Mouse (Mus musculus) splenic B cell, adult 2 months (primary cell): Measurements from ENCODE around the gene Cd68.
A peak's percentile ranks its signal among the peaks of the same experiment; 100 is the strongest.

Source experiments
- DNase-seq: peaks from one replicate; pipeline ENCODE4 v3.0.0-alpha.2; 2011; ENCODE audit warnings: low read depth, low spot score
- H3K27me3 ChIP-seq: 2 replicates; pipeline ENCODE4 v1.6.1; 2012; ENCODE audit warnings: mild to moderate bottlenecking, low read length, moderate library complexity, mixed read lengths; ENCODE audit not compliant: control insufficient read depth, poor library complexity, insufficient read depth, severe bottlenecking
- H3K36me3 ChIP-seq: 2 replicates; pipeline ENCODE4 v1.6.1; 2012; ENCODE audit warnings: mild to moderate bottlenecking, low read length, moderate library complexity, mixed read lengths; ENCODE audit not compliant: control insufficient read depth, poor library complexity, insufficient read depth, severe bottlenecking

Cd68 gene

DNA sequence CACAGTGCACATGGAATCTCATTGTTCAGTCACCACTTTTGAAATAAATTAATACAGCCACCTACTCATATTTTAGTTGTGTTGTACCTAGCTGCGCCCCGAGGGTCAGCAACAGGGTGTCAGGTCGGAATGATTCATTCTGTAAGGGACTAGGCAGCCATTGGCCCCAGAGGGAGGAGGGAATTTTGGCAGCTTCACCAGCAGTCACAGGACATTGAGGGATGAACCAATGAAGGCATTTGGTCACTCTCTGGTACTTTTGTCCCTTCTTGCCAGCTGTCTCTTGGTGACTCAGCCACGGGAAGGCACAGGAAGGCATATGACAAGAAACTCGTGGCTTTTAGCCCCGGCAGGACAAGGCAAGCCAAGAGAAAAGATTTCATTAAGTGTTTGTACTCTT lies 2.2 kb downstream of the Cd68 start:
- H3K27me3 ChIP-seq, result no peaks in the 10 kb centered on the region
- no peak for DNase-seq
- peaks cover 10% of the 10 kb centered on the region; the same call in 1 of the 2 replicates for H3K36me3 ChIP-seq

DNA sequence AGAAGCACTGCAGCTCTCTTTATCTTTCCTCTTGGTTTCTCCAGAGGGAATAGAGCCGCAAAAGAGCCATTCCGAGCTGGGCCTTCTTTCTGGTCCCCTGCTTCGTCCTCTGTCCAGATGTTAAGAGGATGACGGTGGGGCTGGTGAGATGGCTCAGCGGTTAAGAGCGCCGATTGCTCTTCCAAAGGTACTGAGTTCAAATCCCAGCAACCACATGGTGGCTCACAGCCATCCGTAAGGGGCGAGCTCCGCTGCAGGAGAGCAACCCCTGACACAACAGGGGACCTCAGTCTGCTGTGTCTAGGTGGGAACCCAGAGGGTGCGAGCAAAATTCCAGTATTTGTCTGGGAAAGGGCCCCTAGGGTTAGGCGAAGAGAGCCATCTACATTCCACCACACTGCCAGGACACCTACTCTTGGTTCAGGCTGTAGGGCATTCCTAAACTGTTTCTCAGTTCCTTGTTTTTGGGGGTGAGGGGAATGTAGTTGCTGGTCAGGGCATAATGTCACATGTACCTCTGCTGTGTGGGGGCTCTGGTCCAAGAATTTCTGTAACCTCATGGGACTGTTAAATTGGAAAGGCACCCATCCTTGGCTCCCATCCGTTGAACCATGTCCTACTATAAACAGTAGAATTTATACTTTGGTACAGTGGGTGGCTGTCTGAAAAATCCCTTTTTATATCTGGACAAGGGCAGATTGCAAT lies 2.8 kb downstream of the Cd68 start:
- no peak for DNase-seq
- Histone ChIP-seq H3K36me3 (peaks cover 10% of the 10 kb centered on the region; the same call in 1 of the 2 replicates), H3K27me3 (no peaks in the 10 kb centered on the region)

DNA sequence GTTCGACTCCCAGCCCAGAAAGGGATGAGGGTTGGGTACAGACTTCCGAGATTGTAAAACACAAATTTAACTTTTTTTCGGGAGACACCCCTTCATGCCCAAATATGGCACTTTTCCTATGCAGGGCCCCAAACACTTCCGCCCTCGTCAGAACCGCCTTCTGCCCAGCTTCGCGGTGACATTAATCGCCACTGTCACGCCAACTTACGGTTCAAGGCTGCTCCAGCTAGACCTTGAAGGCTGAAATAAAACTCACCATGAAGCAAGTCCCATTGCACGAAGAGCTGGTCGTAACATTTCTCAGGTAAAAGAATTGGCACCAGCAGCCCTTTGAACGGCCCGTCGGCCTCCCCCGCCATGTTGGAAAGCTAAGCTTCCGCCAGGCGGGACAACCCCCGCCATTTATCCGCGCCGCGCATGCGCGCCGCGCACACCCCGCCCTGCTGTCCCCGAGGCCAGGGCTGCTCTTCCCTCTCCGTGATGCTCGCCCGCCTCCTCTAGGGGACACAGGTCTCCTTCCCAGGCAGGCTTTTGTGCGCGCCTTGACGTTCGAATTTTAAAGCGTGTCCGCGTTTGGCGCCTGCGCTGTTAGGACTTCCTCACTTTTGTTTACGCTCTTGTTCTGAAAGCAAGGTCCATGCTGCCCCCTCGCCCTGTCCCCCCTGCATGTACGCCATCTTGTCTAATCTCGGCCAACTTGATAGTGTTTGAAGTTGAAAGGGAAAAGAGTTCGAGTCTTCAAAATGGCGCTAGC lies 3.6 kb downstream of the Cd68 start, which contains the start of gene Mpdu1:
Gene Mpdu1 (minus strand): TSS at position 430 of the 754 bp plus-strand sequence.
- peak; percentile 97 for DNase-seq
- Histone ChIP-seq H3K36me3 (peaks cover 4% of the 10 kb centered on the region; the same call in 1 of the 2 replicates), H3K27me3 (no peaks in the 10 kb centered on the region)

DNA sequence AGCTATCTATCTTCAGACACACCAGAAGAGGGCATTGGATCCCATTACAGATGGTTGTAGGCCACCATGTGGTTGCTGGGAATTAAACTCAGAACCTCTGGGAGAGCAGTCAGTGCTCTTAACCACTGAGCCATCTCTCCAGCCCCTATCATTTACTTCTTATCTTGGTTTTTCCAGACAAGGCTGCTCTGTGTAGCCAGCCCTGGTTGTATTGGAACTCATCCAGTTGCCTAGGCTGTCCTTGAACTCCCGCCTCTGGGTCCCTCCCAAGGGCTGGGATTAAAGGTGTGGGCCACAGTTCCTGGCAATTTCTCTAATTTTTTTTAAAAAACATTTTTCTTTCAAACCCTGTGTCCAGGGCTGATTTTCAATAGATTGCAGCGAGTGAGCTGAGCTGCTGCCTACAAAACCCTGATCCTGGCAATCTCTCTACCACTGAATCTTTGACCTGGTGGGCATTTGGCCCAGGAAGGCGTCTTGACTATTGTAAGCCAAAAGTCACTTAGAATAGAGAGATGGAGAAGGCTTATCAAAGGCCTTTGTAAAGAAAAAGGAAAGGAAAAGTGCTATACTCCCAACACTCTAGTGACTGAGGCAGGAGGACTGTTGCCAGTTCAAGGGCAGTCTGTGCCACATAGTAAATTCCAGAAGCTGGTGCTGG lies 4.6 kb downstream of the Cd68 start:
- Histone ChIP-seq H3K27me3 (no peaks in the 10 kb centered on the region), H3K36me3 (0 out of 2 replicates have a peak, but pooled peaks cover 4% of the 10 kb centered on the region)
- no peak for DNase-seq

DNA sequence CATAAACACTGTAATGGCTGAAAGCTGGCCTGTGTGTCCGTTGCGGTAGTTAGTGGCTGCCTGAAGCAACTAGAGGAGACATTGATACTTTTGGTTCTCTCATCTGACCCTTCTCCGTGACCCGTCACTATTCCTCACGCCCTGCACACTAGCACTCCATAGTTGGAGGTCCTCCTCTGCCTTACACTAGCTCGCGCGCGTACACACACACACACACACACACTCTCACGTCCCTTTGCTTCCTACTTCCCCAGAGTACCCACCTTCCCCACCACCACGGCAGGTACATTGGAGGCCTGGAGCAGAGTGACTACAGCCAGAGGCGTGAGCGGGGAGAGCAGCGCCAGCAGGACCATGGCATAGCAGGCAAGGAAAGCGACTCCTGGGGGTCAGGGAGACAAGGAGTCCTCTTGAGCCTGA lies 8.5 kb downstream of the Cd68 start:
- H3K36me3 ChIP-seq, result no peaks in the 10 kb centered on the region; the same call in 1 of the 2 replicates
- H3K27me3 ChIP-seq, result no peaks in the 10 kb centered on the region
- DNase-seq, result no peak

DNA sequence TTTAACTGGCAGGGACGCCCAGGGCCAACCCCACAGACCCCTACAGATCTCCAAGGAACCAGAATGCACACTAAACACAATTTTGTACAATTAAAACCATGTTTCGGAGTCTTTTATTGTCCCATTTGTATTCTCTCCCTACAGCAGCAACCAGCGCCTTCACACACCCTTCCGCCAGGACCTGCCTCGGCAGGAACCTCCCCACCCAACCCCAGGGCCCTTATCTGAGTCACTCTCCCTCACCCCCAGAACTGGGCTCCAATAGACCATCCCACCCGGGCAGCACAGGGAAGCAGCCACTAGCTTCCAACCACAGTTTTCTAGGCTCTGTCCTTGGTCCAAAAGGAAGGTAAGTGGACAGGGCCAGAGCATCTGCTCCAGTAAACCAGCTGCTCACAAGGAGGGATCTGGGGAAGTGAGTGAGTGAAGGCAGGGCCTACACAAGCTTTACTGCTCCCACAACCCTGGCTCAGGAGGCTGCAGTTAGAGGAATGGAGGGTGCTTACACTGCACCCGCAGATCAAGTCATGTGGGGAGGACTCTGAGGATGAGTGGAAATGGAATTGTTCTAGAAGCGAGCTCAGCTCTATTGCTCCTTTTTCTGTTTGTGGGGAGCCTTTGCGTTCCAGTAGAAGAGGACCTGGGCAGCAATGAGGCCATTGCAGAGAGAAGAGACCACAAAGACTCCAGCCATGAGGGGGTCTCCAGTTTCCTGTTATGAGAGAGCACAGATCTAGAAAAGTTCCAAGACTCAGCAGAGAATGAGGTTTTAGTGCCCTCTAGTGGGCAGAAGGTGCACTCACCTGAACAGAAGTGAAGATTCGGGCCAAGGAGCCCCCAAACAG lies 9.1 kb downstream of the Cd68 start:
- Histone ChIP-seq H3K36me3 (peaks cover 2% of the 10 kb centered on the region), H3K27me3 (no peaks in the 10 kb centered on the region)
- DNase-seq, result peak; percentile 79

DNA sequence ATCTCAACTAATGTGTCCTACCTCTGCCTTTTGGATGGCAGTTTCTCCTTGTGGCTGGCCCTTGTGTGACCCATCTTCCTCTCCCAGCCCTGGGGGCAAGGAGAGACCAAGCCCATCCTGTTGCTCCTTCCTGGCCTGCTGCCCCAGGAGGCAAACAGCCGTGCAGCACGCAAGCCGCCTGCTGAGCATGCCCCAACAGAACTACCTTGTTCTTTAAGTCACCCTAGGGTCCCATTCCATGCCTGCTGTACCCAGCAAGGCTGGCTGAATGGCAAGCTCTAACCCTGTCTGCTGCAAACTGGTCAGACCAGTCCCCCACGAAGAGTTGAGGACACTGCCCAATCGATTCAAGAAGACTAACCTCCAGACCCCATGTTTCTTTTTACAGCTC lies 9.9 kb downstream of the Cd68 start:
- no peak for DNase-seq
- H3K36me3 ChIP-seq, result peaks cover 6% of the 10 kb centered on the region
- H3K27me3 ChIP-seq, result no peaks in the 10 kb centered on the region

DNA sequence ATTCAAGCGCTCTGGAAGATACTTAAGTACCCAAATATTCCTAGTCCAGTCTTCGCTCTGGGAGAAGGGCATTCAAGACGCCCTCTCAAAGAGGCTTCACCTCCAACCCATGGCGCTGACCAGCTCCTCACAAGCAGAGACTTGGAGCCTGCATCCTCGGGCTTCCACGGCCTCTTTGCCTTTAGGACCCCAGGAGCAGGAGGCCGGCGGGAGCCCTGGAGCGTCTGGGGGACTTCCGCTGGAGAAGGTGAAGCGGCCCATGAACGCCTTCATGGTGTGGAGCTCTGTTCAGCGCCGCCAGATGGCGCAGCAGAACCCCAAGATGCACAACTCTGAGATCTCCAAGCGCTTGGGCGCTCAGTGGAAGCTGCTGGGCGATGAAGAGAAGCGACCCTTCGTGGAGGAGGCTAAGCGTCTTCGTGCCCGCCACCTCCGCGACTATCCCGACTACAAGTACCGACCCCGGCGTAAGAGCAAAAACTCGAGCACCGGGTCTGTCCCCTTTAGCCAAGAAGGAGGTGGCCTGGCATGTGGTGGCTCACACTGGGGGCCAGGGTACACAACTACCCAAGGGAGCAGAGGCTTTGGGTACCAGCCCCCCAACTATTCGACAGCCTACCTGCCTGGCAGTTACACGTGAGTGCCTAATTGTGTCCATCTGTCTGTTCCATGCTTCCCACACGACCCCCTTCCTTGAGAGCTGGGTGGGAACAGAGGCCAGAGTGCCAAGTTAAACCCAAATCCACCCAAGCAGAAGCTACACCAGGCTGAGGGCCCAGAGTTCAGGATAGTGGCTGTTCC lies 10.5 kb downstream of the Cd68 start, which contains the start of gene Sox15:
Gene Sox15 (plus strand): TSS at position 51 of the 801 bp plus-strand sequence.
- peak; percentile 72 for DNase-seq

DNA sequence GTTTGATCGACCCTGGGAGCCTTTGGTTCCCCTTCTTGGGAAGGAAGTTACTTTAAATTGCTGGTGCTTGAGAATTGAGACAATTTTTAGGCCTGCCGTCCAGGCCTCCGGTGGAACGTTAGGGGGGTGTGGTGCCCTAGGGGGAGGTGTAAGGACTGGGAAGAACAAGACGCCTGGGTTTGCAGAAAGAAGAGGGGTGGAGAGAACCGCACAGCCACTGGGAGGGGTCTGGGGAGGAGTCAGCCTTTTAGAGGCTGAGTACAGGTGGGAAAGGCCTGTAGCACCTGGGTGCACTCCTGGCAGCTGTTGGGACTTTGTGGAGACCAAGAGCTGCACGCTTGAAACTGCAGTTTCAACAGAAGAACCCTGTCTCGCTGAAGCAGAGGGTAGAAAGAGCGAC lies 11.2 kb downstream of the Cd68 start:
- peaks cover 17% of the 10 kb centered on the region for H3K36me3 ChIP-seq
- DNase-seq, result no peak
- H3K27me3 ChIP-seq, result no peaks in the 10 kb centered on the region

More for the DNA sequence above, 10.5 kb downstream of the Cd68 start, which contains the start of gene Sox15:
- Histone ChIP-seq H3K36me3 (peaks cover 11% of the 10 kb centered on the region), H3K27me3 (no peaks in the 10 kb centered on the region)

DNA sequence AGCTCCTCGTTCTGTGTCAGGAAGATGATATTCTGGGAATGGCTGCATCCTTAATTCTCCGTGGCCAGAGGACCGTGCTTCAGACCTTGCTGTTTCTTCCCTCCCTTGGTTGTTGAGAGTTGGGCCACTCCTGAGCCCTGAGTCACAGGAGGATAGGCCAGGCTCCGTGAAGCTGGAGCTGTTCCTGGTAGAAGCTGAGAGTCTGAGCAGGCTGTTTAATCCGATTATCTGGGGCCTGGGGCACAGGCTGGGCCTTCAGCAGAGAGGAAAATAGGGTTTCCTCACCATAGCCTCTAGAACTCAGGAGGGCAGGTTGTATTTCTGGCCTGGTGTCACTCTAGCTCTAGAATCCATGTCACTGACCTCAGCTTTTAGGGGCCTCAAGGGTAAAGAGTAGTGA lies 12.6 kb downstream of the Cd68 start:
- H3K27me3 ChIP-seq, result no peaks in the 10 kb centered on the region
- no peak for DNase-seq
- peaks cover 22% of the 10 kb centered on the region for H3K36me3 ChIP-seq

DNA sequence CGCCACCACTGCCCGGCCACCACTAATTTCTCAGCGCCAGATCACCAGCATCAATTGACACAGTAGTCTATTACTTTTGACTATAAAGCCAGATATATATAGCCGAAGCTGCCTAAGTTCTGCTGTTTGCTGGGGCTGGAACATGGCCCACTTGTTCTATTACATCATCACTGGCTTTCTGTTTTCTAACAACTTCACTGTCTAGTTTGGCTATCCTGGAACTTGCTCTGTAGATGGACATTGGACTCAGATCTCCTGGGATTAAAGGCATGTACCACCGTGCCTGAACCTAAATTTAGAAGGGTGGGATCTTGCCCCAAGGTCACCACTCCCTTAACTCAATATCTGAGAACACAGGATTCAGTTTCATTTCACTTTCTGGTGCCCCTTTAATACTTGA lies 20.1 kb downstream of the Cd68 start:
- Histone ChIP-seq H3K27me3 (no peaks in the 10 kb centered on the region), H3K36me3 (peaks cover 41% of the 10 kb centered on the region)
- DNase-seq, result no peak

DNA sequence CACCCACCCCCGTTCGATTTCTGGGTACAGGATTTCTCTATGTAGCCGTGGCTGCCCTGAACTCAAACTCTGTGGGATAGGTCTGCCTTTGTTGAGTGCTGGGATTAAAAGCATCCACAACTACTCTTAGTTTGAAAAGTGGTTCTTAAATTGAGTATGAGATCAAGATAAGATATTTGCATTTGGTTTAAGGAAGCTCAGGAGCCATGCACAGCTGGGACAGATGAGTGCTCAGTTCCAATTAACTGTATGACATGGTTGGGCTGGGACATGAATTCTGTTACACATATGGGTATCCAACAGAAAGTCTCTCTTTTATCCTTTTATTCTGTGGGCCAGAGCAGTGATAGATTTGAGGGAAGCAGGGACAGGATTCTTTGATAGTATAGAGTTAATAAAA lies 30.5 kb downstream of the Cd68 start:
- Histone ChIP-seq H3K36me3 (peaks cover 8% of the 10 kb centered on the region; the same call in 1 of the 2 replicates), H3K27me3 (no peaks in the 10 kb centered on the region)
- DNase-seq, result no peak

DNA sequence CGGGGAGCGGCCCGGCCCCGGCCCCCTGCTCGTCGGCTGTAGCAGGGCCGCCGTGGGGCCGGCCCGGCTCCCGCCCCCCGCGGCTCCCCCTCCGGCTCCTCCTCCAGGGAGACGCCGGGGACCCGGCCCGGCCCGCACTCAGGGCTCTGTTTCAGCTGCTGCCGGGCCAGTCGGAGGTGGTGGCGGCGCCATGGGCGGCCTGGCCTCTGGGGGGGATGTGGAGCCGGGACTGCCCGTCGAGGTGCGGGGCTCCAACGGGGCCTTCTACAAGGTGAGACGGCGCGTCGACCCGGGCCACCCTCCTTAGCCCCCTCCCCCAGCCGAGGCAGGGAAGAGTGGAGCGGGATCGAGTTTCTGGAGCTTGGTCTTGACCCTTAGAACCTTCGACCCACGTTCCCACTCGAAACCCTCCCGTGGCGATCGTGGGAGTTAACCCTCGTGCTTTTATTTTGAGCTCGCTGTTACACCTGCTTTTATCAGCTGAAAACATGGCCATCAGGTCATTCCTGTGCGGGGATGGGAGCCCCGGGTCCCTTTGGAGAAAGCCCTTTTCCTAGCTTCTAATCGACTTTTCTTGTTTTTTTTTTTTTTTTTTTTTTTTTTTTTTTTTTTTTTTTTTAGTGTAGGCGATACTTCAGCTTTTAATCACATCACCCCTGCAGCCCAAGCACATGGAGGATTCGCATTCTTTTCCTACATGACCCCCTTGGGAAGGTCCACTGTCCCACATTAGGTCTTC lies 32.7 kb downstream of the Cd68 start:
- Histone ChIP-seq H3K36me3 (0 out of 2 replicates have a peak, but pooled peaks cover 1% of the 10 kb centered on the region), H3K27me3 (no peaks in the 10 kb centered on the region)
- DNase-seq, result no peak
